Mouse (Mus musculus) lung, postnatal 4 days (tissue): ENCODE data around the gene Copg2.

Experiments
- DNase-seq, 2 experiments: peaks; one replicate each; pipeline ENCODE4 v3.0.0; 2021

Copg2 gene

DNA sequence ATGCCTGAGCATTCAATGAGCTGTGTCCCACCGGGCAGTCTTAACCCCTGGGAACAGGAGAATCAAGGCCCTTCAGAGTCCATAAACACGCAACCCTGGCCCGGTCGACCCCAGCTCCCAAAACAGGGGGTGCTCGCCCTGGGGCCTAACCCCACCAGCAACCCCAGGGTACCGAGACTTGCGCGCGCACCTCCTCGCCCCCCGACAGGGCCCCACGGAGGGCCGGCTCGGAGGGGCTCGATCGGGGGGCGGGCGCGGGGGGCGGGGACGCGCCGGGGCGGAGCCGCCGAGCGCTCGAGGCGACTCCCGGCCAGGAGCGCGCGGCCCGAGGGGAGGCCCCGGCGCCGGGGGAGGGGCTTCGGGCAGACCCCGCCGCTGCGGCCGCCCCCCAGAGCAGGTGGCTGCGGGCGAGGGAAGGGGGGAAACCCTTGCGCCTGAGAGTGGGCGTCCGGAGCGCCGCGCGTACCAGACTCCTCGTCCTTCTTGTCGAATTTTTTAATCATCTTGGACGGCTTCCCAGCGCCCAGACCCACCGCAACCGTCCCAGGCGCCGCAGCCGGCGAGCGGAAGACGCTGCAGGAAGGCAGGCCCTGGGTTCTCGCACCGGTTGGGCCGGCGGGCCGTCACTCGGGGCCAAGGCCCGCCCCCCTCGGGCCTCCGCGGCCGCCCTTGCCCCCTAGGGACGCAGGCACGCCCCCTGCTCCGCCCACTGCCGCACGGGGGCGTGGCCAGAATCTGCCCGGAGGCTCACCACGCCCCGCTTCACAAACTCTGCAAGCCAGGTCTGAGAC, at the start of gene Copg2:
Gene Copg2 (minus strand): TSS at position 600 of the 791 bp plus-strand sequence.
- DNase-seq = peak; percentile 97 to 98

DNA sequence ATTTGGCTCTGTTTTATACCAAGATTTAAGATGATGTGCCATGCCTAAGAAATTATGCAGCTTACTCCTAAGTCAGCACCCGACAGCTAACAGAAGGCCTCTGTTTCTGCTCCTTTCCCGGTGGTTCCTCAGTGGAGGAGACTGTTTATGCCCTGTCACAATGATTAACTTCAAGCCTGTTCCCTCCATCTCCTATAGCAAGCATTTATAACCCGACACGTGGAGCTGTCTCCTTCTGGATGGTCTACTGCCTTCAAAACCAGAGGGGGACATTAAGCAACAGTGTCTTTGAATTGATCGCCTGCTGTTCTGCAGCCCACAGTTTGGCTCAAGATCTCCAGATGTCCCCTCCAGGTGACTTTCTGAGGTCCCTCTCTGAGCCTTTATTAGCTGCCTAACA, 42.7 kb upstream of the Copg2 start:
- no peak for DNase-seq

GRCm38 (mm10) chr6:30922821-30923220, 26.2 kb upstream of the Copg2 start:
- no peak for DNase-seq

GRCm38 (mm10) chr6:30921826-30922225, 25.2 kb upstream of the Copg2 start:
- no peak for DNase-seq

DNA sequence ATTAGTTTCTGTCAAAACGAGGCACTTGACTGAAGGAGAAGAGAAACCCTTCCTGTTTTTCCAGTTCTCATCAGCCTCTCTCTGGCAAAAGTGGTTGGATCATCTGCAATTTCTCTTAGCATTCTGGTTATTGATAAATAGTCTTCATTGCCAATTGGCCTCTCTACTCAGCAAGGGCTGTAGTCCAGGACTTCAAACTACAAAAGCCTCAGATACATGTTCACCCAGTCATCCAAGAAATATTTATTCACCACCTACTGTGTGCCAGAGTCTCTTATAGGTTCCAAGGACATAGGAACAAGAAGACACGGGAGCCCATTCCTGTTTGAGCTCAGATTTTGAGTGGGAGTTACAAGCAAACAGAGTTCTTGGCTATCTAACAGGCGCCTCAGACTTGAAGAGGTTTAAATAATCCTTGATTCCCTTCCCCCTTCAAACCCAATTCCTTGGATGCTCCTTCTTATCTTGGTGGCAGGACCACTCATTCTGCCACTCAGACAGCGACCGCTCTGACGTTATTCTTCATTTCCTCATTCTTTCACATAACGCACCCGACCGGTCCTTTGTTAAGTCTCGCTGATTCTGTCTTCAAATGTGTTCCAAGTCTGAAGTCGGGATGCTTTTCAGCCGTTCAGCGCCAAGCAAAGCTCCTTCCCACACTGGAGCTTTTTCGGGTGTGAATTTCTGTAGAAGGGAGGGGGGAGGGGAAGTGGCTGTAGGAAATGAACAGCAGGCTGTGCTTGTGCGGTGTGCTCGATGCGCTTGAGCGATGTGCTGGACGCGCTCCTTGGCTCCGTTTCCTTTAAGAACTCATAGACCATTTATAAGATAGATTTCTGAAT, 24.5 kb upstream of the Copg2 start:
- peak; percentile 8 to 22 for DNase-seq

DNA sequence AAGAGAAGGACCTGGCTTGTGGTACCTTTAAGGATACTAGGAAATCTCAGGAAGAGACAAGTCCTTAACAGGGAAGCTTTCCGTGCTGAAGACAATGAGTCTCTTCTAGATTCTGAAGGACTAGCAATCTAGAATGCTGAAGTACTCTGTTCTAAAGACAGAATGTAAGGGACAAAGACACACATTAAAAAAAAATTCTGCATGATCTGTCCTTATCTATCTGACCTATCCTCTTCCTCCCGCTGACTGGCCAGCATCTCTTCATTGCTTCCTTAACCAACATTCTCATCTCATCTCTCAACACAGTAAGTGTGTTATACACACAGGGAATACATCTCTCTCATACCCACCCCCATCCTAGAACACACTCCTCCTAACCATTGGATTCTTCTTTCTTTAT, 18.9 kb upstream of the Copg2 start, which contains the start of gene Tsga13:
Gene Tsga13 (minus strand): TSS at position 101 of the 400 bp plus-strand sequence.
- DNase-seq = no peak

DNA sequence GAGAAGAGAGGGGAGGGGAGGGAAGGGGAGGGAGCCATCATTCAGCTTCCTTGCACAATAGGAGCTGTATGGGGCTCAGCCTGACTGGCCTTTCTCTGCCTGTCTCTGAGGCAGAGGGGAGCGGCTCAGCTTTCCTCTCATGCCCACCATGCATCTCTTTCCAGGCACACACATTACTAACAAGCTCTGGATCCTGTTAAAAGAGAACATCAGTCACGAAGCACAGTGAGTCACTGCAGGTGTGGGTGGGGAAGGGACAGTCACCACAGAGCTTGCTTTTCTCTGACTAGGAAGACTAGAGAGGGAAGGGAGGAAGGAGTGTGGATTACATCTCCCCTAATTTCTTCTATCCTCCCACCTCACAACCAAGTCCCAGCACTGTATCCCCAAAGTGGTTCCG, 11.4 kb upstream of the Copg2 start:
- no peak for DNase-seq

DNA sequence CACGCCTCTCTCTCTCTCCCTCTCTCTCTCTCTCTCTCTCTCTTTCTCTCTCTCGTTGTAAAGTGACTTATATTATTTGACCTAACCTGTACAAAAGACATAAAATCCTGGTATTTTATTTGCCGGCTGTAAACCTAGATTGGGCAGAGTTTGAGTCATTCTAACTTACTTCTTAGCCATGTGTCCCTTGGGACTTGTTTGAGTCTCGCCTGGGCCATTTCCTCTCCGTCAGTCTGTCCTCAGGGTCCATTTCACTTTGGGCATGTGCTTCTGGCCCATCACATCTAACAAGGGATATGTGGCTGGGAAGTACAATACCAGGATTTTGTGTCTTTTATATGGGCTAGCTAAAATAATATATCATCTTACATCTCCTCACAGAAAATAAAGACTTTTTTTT, 8.3 kb upstream of the Copg2 start:
- DNase-seq = no peak

- no peak for DNase-seq
These were observed 7.4 kb upstream of the Copg2 start for GRCm38 (mm10) chr6:30904033-30904432.

DNA sequence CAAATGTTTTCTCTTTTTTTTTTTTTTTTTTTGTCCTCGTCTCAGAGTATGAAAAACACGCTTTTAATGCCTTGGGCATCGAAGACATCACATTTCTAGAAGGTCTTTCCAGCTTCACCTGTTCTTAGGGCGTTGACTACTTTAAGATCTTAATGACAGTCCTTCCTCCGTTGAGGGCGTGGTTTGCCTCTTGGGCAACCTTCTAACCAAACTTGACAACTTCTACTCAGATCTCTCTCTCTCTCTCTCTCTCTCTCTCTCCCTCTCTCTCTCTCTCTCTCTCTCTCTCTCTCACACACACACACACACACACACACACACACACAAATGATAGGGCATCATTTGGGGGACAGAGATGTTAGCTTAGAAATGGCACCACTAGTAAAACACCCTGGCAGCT, 926 bp upstream of the Copg2 start:
- DNase-seq = no peak

- no peak for DNase-seq
These were observed 363 bp upstream of the Copg2 start for GRCm38 (mm10) chr6:30896986-30897327.

- no peak for DNase-seq
These were observed 787 bp downstream of the Copg2 start for GRCm38 (mm10) chr6:30895819-30896194.

DNA sequence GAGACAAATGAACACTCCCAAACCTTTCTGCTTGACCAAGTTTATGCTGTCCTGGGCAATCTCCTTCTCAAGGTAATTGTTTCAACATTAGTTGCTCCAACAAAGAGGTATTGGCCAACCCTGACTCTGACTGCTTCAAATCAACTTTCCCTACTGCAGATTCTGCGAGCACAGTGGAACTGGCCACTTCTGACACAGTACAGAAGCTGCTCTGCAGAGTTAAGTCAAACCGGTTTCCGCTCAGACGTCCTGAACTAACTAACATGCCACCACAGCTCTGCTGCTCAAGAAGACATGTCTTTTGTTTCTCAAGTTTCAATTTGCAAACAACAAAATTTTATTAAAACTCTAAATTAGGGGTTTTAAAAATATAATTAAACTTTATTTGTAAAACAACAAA, 3.5 kb downstream of the Copg2 start:
- DNase-seq = peak; percentile 16 to 36

DNA sequence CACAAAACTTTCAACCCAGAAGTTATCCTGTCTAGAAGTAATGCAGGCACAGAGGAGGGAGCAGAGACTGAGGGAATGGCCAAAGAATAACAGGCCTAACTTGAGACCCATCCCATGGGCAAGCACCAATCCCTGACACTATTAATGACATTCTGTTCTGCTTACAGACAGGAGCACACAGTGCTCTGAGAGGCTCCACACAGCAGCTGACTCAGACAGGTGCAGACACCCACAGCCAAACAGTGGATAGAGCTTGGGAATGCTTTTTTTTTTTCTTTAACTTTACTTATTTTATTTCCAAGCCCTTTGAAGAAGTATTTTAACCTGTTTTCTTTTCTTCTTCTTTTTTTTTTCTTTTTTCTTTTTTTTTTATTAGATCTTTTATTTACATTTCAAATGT, 4.8 kb downstream of the Copg2 start:
- DNase-seq = no peak

GRCm38 (mm10) chr6:30884856-30885255, 11.7 kb downstream of the Copg2 start:
- DNase-seq = no peak

DNA sequence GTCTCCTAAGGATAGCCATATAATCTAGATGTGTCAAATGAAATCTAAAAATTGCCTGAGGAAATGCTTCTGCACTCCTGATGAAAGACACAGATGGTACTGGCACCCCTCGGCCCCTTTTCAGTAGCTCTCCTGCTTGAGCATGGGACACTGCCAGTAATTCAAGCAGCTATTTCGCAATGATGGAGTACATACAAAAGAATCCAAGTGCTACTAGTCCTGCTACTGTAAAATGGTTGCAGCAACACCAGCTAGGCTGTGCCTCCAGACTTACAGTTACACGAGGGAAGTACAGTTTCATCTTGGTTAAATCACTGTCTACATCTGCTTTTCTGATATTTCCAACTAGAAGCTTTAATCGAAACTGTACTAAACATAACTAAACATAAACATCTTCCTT, 13.1 kb downstream of the Copg2 start:
- peak; percentile 25 to 45 for DNase-seq

- no peak for DNase-seq
These were observed 19.9 kb downstream of the Copg2 start for GRCm38 (mm10) chr6:30876661-30877060.

GRCm38 (mm10) chr6:30866501-30866900, 30.1 kb downstream of the Copg2 start:
- no peak for DNase-seq

DNA sequence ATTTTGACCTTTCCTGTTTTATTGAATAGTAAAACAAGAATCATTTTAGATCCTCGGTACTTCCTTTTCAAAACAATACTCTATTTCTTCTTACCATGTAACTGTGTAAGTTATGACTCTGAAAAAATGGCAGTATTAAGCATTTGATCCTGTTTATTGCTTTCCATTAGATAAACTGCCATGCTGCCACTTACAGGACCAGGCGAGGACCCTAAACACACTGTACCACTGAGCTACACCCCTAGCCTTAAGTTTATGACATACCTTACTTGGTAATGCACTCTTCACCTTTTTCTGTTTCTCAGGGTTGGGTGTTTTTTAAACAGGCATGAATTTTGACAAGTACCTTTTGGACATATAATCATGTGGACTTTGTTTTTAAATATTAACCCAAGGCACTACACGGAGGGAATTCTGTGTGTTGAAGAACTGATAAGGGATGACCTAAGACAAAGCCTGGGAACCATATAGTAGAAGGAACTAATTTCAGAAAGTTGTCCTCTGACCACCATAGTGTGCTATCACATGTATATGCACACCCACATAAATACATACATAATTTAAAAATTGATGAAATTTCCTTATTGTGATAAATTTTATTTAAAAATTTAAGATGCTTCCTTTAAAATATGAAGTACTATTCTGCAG, 31.4 kb downstream of the Copg2 start:
- DNase-seq = no peak

DNA sequence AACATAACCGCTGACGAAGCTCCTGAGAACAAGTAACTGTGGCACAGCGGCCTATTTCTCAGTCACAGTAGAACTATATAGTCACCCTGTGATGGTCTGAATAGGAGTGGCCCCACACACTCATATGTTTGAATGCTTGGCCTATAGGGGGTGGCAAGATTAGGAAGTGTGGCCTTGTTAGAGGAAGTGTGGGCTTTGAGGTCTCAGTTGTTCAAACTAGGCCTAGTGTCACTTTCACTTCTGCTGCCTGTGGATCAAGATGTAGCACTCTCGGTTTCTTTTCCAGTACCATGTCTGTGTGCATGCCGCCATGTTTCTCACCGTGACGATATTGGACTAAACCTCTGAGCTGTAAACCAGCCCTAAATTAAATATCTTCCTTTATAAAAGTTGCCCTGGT, 40.6 kb downstream of the Copg2 start:
- no peak for DNase-seq

DNA sequence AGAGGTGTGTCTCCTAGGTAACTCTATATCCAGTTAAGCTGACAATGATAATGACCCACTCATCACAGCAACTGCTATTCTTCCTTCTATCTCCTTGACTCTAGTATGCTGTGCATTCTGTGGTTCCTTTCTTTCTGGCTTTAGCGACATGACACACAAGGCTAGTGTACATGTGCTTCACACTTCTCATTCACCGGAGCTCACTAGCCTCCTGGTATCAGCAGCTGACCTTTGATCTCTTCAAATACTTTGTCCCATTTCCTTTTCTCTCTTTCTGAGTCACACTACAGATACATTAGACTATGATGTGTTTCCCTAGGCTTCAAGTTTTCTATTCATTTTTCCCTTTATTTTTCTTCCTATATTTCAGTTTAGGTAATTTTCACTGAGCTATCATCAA, 41.4 kb downstream of the Copg2 start:
- DNase-seq = no peak

DNA sequence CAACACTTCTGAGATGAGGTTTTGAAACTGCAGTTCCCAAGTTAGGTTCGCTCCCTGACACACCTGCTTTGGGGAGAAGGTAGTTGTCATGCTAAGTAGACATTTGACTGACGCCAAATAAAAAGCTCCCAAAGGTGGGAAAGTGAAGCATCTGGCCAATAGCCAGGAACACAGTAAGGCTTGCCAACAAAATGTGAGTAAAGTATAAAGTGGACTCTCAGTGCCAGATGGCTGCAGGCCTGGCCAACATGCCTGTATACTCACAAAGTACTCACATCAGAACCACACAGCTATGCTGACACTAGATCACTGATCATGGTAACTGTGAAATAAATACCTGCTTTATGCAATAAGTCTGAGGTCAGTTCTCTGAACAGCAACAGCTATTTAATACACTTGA, 46.8 kb downstream of the Copg2 start:
- DNase-seq = peak in 1 of 2 experiments; percentile 17

DNA sequence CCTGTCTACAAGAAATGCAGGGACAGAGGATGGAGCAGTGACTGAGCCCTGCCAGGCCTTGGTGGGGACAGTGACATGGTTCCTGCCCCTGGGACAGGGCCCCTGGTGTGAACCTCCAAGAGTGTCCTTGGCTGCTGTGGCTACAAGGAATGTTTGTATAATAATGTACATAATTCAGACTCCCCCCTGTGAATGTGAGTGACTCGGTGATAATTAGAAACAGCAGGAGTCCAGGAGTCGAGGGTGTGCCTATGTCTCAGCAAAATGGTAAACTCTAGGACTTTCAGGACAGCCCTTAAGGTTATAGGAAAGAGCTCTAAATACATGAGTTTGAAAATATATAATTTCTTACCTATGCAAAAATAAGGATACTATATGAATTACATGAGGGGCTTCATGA, 64.4 kb downstream of the Copg2 start:
- no peak for DNase-seq

DNA sequence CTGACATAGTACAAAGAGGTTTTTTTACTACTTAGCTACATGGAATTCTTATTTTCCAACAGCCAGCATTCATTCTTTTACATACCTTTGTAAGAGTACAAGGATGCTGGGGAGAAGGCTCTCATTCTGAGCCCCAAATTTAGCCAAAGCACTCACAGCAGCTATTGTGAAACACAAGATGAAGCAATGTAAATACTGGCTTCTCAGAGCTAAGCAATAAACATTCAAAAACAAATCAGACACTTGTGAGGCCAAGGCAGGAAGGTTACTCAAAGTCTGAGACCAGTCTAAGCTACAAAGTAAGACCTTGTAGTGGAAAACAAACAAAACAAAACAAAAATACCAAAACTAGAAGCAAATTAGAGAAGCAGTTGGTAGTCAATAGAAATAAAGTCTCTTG, 83.0 kb downstream of the Copg2 start:
- DNase-seq = no peak
